Mouse (Mus musculus): ENCODE measurements around the gene Gm45337.

The Gm45337 gene

GRCm38 (mm10) chr7:142096701-142097100 is 47.7 kb downstream of the Gm45337 start:
- DNase-seq: no peak

- peak; percentile 97 for DNase-seq
Observed at GRCm38 (mm10) chr7:142095183-142095931, 49.0 kb downstream of the Gm45337 start, which contains the start of gene Dusp8. Gene Dusp8 (minus strand): TSS chr7:142095843.

GRCm38 (mm10) chr7:142094301-142095143 is 49.9 kb downstream of the Gm45337 start:
- DNase-seq: peak; percentile 52

- no peak for DNase-seq
Observed at GRCm38 (mm10) chr7:142093696-142094240, 50.6 kb downstream of the Gm45337 start.
